ENCODE assay signal across 9 mouse cellular contexts in the genomic region with DNA sequence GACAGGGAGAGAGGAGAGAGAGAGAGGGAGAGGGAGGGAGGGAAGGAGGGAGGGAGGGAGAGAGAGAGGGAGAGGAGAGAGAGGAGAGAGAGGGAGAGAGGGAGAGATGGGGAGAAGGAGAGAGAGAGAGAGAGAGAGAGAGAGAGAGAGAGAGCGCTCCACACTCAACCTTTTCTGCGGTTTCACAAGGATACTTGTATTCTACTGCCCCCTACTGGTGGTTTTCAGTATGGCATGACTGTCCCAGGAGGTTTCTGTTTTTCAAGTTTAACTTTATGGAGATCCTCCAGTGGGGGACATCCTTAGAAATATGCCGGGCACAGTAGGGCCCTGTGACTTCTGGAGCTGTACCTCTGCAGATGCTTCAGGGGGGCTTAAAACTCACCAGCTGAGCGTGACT. TPM values are rescaled to one million over a fixed set of nuclear protein-coding genes. Genes with fewer than 3 reads are reported as not detected.
DNase-seq lines count a peak whose midpoint lies in the region; ATAC-seq lines count a peak whose summit lies in the region.
"Had no signal": no experiment of that assay in that cellular context is flagged by ENCODE, and none has a peak within 500 bp of the region (broad histone marks: within the 10 kb centered on the region; RNA-seq: fewer than 3 reads in every experiment).

No protein-coding gene starts in this region.

- ATAC-seq in forebrain, embryonic 12.5 days (ENCODE audit: low FRiP score), result no peak

- H3K9ac ChIP-seq in forebrain, embryonic 12.5 days, result no peak overlapping the region
- H3K9ac ChIP-seq: stomach, embryonic 15.5 days had no signal

- H3K4me1 ChIP-seq in forebrain, embryonic 10.5 days, result peaks cover 5% of the 10 kb centered on the region
- H3K4me1 ChIP-seq in forebrain, embryonic 12.5 days, result no peaks in the 10 kb centered on the region
- H3K4me1 ChIP-seq: stomach, embryonic 15.5 days had no signal

- H3K36me3 ChIP-seq in forebrain, embryonic 10.5 days (replicated peaks), result no peaks in the 10 kb centered on the region
- no peaks in the 10 kb centered on the region for H3K36me3 ChIP-seq in forebrain, embryonic 12.5 days (replicated peaks)
- H3K36me3 ChIP-seq: stomach, embryonic 15.5 days had no signal

- peaks cover 41% of the 10 kb centered on the region for H3K27me3 ChIP-seq in forebrain, embryonic 10.5 days (ENCODE audit: poor library complexity, severe bottlenecking)
- H3K27me3 ChIP-seq in forebrain, embryonic 12.5 days, result peaks cover 28% of the 10 kb centered on the region
- H3K27me3 ChIP-seq: stomach, embryonic 15.5 days had no signal

- H3K4me2 ChIP-seq in forebrain, embryonic 12.5 days, result no peak overlapping the region
- H3K4me2 ChIP-seq: stomach, embryonic 15.5 days had no signal

- peaks cover 11% of the 10 kb centered on the region; the same call in 1 of the 2 replicates for H3K9me3 ChIP-seq in forebrain, embryonic 10.5 days
- 0 out of 2 replicates have a peak, but pooled peaks cover 4% of the 10 kb centered on the region for H3K9me3 ChIP-seq in forebrain, embryonic 12.5 days
- H3K9me3 ChIP-seq: stomach, embryonic 15.5 days had no signal

- WGBS in forebrain, embryonic 10.5 days, result 24% methylated on average over 4 of the region's 4 CpGs
- WGBS in forebrain, embryonic 12.5 days, result 15% methylated on average over 4 of the region's 4 CpGs

- no peak overlapping the region for H3K4me3 ChIP-seq in forebrain, embryonic 10.5 days
- H3K4me3 ChIP-seq in forebrain, embryonic 12.5 days (replicated peaks), result no peak overlapping the region
- H3K4me3 ChIP-seq: stomach, embryonic 15.5 days had no signal

- peak; percentile 52 for DNase-seq in forebrain, embryonic 10.5 days (ENCODE audit: extremely low spot score, low spot score)
- peak; percentile 52 to 59 for DNase-seq in right cerebral cortex, adult 2 months (ENCODE audit: low spot score in 2 of 2)
- no peak for DNase-seq in right cerebral cortex, postnatal 36 days (ENCODE audit: low spot score in 2 of 2)
- DNase-seq in embryo, embryonic 9.5 days (ENCODE audit: extremely low spot score), result peak; percentile 64
- DNase-seq in kidney, postnatal 4 days, result peak; percentile 42 to 52
- peak; percentile 26 for DNase-seq in lung, postnatal 25 days (ENCODE audit: low spot score)
- peak; percentile 17 for DNase-seq in testis, postnatal 14 days (ENCODE audit: low spot score)

- H3K27ac ChIP-seq in forebrain, embryonic 10.5 days, result no peak overlapping the region
- H3K27ac ChIP-seq in forebrain, embryonic 12.5 days, result no peak overlapping the region
- H3K27ac ChIP-seq: stomach, embryonic 15.5 days had no signal

RNA-seq across cellular contexts. Expression of a gene that starts 28.8 kb away (rescaled TPM):
- 1.6 and 3.1 TPM in 2 replicates for polyA plus RNA-seq in forebrain, embryonic 10.5 days (2016; fragmentation: Nextera tagmentation; extraction: Ambion mirVana)
- polyA plus RNA-seq in forebrain, embryonic 12.5 days (2016; fragmentation: Nextera tagmentation; extraction: Ambion mirVana), result 0.56 and 0.68 TPM in 2 replicates

Comparison
In these comparisons a context has a peak if more than half of its experiments do, and no peak if none do; other contexts are left out.
1. DNase-seq: peak in forebrain, embryonic 10.5 days (single experiment), right cerebral cortex, adult 2 months (2 of 2), embryo, embryonic 9.5 days (single experiment), kidney, postnatal 4 days (2 of 2), lung, postnatal 25 days (single experiment) and testis, postnatal 14 days (single experiment); none in right cerebral cortex, postnatal 36 days (0 of 2).